Mouse (Mus musculus): ENCODE data around the gene Ctsf.
"Not testable (repeated sequence)": the region's sequence is repeated elsewhere in the genome, so short reads cannot be mapped to it uniquely, and the experiment has no call there.

- not testable (repeated sequence) for TF ChIP-seq POLR2A (IDR thresholded peaks at IDR 0.05; ENCODE audit: control insufficient read depth, extremely low read depth, insufficient read depth, low read length, poor library complexity); CTCF (IDR thresholded peaks at IDR 0.05; ENCODE audit: borderline replicate concordance, control insufficient read depth, extremely low read depth, insufficient read depth, low read length, poor library complexity)
These were observed 42.5 kb upstream of the Ctsf start for GRCm38 (mm10) chr19:4812334-4812949.
